Mouse (Mus musculus): ENCODE measurements around the gene Cntnap4. TPM values are rescaled to one million over a fixed set of nuclear protein-coding genes. Genes with fewer than 3 reads are reported as not detected.
"Not testable (repeated sequence)": the region's sequence is repeated elsewhere in the genome, so short reads cannot be mapped to it uniquely, and the experiment has no call there.

Gene Cntnap4
- polyA plus RNA-seq, 1 experiment from 2014 or later = 0.11 TPM

GRCm38 (mm10) chr8:112743331-112743730, 173.5 kb downstream of the Cntnap4 start:
- Histone ChIP-seq H3K9me3 (no peaks in the 10 kb centered on the region), H3K9ac (no peak overlapping the region), H3K4me3 (no peak overlapping the region), H3K27ac (no peak overlapping the region), H3K4me1 (no peaks in the 10 kb centered on the region), H3K4me2 (no peak overlapping the region), H3K36me3 (no peaks in the 10 kb centered on the region), H3K27me3 (no peaks in the 10 kb centered on the region)
- no peak for ATAC-seq (ENCODE audit: borderline replicate concordance, extremely low read depth, low FRiP score, low TSS enrichment)
- 85% methylated on average over 4 of the region's 4 CpGs for WGBS

GRCm38 (mm10) chr8:112747296-112747695, 177.5 kb downstream of the Cntnap4 start:
- ATAC-seq (ENCODE audit: borderline replicate concordance, extremely low read depth, low FRiP score, low TSS enrichment) = no peak
- H3K9ac ChIP-seq = no peak overlapping the region
- no peak overlapping the region for H3K4me3 ChIP-seq
- H3K9me3 ChIP-seq = no peaks in the 10 kb centered on the region
- H3K4me2 ChIP-seq = no peak overlapping the region
- no peaks in the 10 kb centered on the region for H3K4me1 ChIP-seq
- H3K36me3 ChIP-seq = no peaks in the 10 kb centered on the region
- 79% methylated on average over 5 of the region's 5 CpGs for WGBS
- H3K27ac ChIP-seq = no peak overlapping the region
- H3K27me3 ChIP-seq = no peaks in the 10 kb centered on the region

DNA sequence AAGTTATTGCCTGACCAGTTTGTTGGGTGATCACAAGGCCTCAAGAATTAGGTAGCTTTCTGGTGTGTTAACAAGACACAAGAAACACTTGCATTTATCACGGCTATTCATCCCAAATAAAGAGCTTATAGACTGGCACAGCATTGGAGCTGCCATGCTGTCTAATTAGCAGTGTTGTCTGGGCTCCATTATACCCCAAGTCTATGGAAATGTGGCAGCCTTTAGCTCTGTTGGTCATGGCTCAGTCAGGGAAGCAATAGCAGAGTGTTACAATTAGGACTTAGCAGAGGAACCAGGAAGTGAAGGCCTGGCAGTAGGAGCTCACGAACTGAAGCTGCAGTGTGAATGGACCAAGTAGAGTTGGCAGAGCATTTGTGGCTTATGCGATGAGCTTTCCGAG, 185.3 kb downstream of the Cntnap4 start:
- WGBS = 80% methylated on average over 4 of the region's 4 CpGs
- H3K4me1 ChIP-seq = no peaks in the 10 kb centered on the region
- H3K9ac ChIP-seq = no peak overlapping the region
- no peaks in the 10 kb centered on the region for H3K36me3 ChIP-seq
- no peak overlapping the region for H3K4me2 ChIP-seq
- H3K27ac ChIP-seq = no peak overlapping the region
- no peak overlapping the region for H3K4me3 ChIP-seq
- ATAC-seq (ENCODE audit: borderline replicate concordance, extremely low read depth, low FRiP score, low TSS enrichment) = no peak
- H3K9me3 ChIP-seq = no peaks in the 10 kb centered on the region
- no peaks in the 10 kb centered on the region for H3K27me3 ChIP-seq

DNA sequence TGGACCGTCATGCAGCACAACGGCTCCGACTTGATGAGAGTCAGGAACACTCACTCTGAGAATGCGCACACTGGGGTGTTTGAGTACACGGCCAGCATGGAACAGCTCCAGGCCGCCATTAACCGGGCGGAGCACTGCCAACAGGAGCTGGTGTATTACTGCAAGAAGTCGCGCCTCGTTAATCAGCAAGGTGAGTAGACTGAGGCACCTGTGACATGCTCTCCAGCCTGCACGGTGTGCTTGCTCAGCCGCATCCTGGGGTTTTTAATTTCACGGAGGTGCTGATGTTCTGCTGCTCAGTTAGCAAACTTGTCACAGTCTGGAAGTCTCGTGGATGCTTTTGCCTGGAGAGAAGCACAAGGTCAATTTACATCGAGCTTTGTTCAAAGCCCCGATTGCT, 233.2 kb downstream of the Cntnap4 start:
- Histone ChIP-seq H3K4me3 (no peak overlapping the region), H3K27ac (no peak overlapping the region), H3K4me1 (no peaks in the 10 kb centered on the region), H3K27me3 (no peaks in the 10 kb centered on the region), H3K36me3 (no peaks in the 10 kb centered on the region), H3K9me3 (no peaks in the 10 kb centered on the region), H3K9ac (no peak overlapping the region), H3K4me2 (no peak overlapping the region)
- ATAC-seq (ENCODE audit: borderline replicate concordance, extremely low read depth, low FRiP score, low TSS enrichment) = no peak
- WGBS = 91% methylated on average over 17 of the region's 17 CpGs

DNA sequence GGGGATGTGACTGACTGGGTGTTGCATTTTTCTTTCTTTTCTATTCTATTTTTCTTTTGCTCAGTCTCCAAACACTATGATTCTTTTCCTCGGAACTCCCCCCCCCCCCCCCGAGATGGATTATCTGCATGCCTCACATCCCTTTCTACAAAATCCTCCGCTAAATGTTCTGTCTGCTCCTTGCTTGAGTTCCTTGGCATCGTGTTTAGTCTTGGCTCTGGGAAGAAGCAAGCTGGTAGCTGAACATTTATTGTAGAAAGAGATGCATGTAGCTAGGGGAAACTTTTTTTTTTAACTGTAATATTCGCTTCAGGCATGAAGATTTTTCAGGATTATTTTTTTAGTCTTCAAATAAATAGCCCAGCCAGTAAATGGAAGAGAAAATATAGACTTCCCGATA, 239.5 kb downstream of the Cntnap4 start:
- no peaks in the 10 kb centered on the region for H3K9me3 ChIP-seq
- ATAC-seq (ENCODE audit: borderline replicate concordance, extremely low read depth, low FRiP score, low TSS enrichment) = no peak
- 71% methylated on average over 5 of the region's 6 CpGs for WGBS
- H3K36me3 ChIP-seq = no peaks in the 10 kb centered on the region
- no peak overlapping the region for H3K27ac ChIP-seq
- no peak overlapping the region for H3K4me3 ChIP-seq
- H3K27me3 ChIP-seq = no peaks in the 10 kb centered on the region
- H3K9ac ChIP-seq = no peak overlapping the region
- H3K4me2 ChIP-seq = no peak overlapping the region
- no peaks in the 10 kb centered on the region for H3K4me1 ChIP-seq

DNA sequence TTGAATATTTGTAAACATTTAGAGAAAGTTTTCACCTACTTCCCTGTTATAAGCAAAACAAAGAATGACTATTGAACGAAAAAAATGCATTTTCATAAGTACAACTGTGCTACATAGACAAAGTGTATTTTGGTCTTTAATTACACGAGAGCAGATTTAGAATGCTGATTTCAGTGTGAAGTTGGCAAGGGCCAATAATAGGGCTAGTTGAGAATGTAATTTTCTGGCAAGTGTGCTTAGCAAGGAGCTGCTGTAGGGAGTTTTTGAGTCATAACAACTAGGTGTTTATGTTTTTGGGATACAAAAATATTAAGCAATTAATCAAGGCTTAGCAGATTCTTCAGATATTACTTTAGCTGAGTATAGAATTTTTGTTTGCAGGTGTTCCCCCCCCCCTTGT, 271.2 kb downstream of the Cntnap4 start:
- Histone ChIP-seq H3K4me2 (no peak overlapping the region), H3K4me1 (no peaks in the 10 kb centered on the region)
- 57% methylated on average over 2 of the region's 2 CpGs for WGBS

DNA sequence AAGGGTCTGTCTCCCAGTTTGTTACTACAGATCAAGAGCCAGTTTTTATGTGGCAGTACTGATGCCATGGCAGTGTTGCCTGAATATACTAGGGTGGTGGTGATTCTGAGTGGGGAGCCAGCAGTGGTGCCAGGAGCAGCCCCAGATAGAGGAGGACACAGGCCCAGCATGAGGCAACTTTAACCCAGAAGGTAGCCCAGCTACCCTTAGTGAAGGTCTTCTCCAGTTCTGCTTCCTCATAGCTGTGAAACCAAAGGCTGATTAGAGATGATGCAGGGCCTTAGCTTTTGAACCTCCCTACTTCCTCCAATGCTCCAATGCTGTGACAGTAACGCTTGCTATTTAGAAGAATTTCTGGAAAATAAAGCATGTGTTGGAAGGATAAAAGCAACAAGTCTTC, 279.7 kb downstream of the Cntnap4 start:
- not testable (repeated sequence) for H3K4me2 ChIP-seq; H3K9me3 ChIP-seq; H3K4me3 ChIP-seq; H3K27me3 ChIP-seq; H3K27ac ChIP-seq; H3K9ac ChIP-seq; H3K36me3 ChIP-seq; H3K4me1 ChIP-seq; ATAC-seq (ENCODE audit: borderline replicate concordance, extremely low read depth, low FRiP score, low TSS enrichment)
- 94% methylated on average over 1 of the region's 1 CpGs for WGBS

More for the DNA sequence above, 271.2 kb downstream of the Cntnap4 start:
- no peak overlapping the region for H3K9ac ChIP-seq
- no peaks in the 10 kb centered on the region for H3K9me3 ChIP-seq
- no peak overlapping the region for H3K4me3 ChIP-seq
- no peaks in the 10 kb centered on the region for H3K36me3 ChIP-seq
- H3K27ac ChIP-seq = no peak overlapping the region
- H3K27me3 ChIP-seq = no peaks in the 10 kb centered on the region
- ATAC-seq (ENCODE audit: borderline replicate concordance, extremely low read depth, low FRiP score, low TSS enrichment) = no peak

DNA sequence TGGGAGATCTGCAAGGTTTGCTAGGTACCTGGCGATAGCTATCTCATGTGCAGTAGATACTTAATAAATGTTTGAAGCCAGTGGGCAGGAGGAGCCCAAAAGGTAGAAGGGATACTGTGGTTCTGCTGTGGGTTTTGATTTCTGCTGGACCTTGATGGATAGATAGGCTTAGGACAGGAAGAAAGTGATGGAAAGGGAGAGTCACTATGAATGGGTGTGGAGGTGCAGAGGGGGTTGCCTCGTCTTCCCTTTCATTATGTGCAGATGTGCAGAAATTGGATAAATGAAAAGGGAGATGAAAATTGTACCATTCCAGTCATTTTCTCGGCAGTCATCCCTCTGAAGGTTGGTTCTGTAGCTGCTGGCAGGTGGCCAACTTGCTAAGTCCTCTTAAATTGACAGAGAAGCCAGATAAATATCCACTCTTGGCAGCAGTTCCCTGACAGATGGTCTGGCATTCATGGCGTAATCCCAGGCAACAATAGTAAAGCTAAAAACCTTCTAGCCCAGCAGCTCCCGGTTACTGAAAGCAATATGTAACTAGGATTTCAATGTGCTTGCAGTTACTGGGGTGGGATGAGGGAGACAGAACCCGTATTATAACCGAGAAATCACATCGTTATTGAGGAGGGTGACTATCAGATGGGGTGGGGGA, 336.7 kb downstream of the Cntnap4 start:
- Histone ChIP-seq H3K27ac (no peak overlapping the region), H3K27me3 (no peaks in the 10 kb centered on the region), H3K9ac (no peak overlapping the region), H3K4me2 (no peak overlapping the region), H3K4me3 (no peak overlapping the region), H3K9me3 (no peaks in the 10 kb centered on the region), H3K4me1 (peaks cover 10% of the 10 kb centered on the region), H3K36me3 (no peaks in the 10 kb centered on the region)
- ATAC-seq (ENCODE audit: borderline replicate concordance, extremely low read depth, low FRiP score, low TSS enrichment) = peak; percentile 70; the same call in 1 of the 2 replicates
- 29% methylated on average over 8 of the region's 8 CpGs for WGBS

DNA sequence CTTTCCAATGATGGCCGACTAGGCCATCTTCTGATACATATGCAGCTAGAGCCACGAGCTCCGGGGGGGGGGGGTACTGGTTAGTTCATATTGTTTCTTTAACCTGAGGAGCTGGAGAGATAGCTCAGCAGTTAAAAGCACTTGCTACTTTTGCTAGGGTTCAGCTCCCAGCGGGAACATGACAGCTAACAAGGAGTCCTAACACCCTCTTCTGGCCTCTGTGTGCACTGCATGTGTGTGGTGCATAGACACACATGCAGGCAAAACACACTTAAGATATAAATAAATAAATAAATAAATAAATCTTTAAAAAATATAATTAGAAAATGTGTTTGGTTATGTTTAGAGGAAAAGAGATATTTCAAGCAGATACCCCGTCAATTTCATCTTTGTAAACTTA, 339.7 kb downstream of the Cntnap4 start:
- H3K4me3 ChIP-seq = no peak overlapping the region
- no peaks in the 10 kb centered on the region for H3K9me3 ChIP-seq
- no peaks in the 10 kb centered on the region for H3K36me3 ChIP-seq
- H3K27me3 ChIP-seq = no peaks in the 10 kb centered on the region
- no peak overlapping the region for H3K4me2 ChIP-seq
- WGBS = 53% methylated on average over 5 of the region's 5 CpGs
- H3K4me1 ChIP-seq = peaks cover 10% of the 10 kb centered on the region
- ATAC-seq (ENCODE audit: borderline replicate concordance, extremely low read depth, low FRiP score, low TSS enrichment) = no peak
- H3K27ac ChIP-seq = no peak overlapping the region
- no peak overlapping the region for H3K9ac ChIP-seq

GRCm38 (mm10) chr8:112911422-112911821, 341.6 kb downstream of the Cntnap4 start:
- Histone ChIP-seq H3K4me1 (peaks cover 7% of the 10 kb centered on the region), H3K36me3 (no peaks in the 10 kb centered on the region), H3K4me2 (no peak overlapping the region), H3K9me3 (no peaks in the 10 kb centered on the region), H3K4me3 (no peak overlapping the region), H3K27me3 (no peaks in the 10 kb centered on the region), H3K9ac (no peak overlapping the region), H3K27ac (no peak overlapping the region)
- ATAC-seq (ENCODE audit: borderline replicate concordance, extremely low read depth, low FRiP score, low TSS enrichment) = no peak

DNA sequence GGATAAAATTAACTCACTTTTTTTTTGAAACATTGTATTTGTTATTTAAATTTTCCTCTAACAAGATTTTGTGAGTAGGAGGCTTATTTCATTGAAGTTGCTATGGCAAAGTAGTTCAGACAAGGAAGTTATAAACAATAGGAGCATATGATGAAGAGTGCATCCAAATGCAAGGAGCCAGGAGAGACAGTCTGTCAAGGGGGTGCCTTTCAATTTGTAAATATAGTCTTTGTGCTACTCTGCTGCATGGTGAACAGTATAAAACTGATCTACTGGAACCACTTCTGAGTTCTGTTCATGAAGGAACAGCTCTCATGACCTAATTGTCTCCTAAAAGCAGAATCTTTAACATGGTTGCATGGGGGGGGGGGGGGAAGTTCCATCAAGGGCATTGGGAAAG, 352.3 kb downstream of the Cntnap4 start:
- H3K36me3 ChIP-seq = no peaks in the 10 kb centered on the region
- H3K4me3 ChIP-seq = no peak overlapping the region
- ATAC-seq (ENCODE audit: borderline replicate concordance, extremely low read depth, low FRiP score, low TSS enrichment) = no peak
- no peak overlapping the region for H3K27ac ChIP-seq
- H3K27me3 ChIP-seq = no peaks in the 10 kb centered on the region
- no peak overlapping the region for H3K9ac ChIP-seq
- H3K4me2 ChIP-seq = no peak overlapping the region
- H3K4me1 ChIP-seq = no peaks in the 10 kb centered on the region
- H3K9me3 ChIP-seq = no peaks in the 10 kb centered on the region

GRCm38 (mm10) chr8:112922789-112923188, 352.9 kb downstream of the Cntnap4 start:
- Histone ChIP-seq H3K27ac (no peak overlapping the region), H3K4me3 (no peak overlapping the region), H3K4me2 (no peak overlapping the region), H3K27me3 (no peaks in the 10 kb centered on the region), H3K9me3 (no peaks in the 10 kb centered on the region), H3K36me3 (no peaks in the 10 kb centered on the region), H3K4me1 (no peaks in the 10 kb centered on the region), H3K9ac (no peak overlapping the region)
- no peak for ATAC-seq (ENCODE audit: borderline replicate concordance, extremely low read depth, low FRiP score, low TSS enrichment)
- 87% methylated on average over 5 of the region's 5 CpGs for WGBS

All from lung, embryonic 15.5 days (tissue).